Mouse (Mus musculus): ENCODE measurements around the gene Npas3. TPM values are rescaled to one million over a fixed set of nuclear protein-coding genes. Genes with fewer than 3 reads are reported as not detected.

Npas3 gene
- total and polyA plus RNA-seq, 2 experiments from 2014 or later: 16.6 to 28.3 TPM

- TF ChIP-seq CTCF (IDR thresholded peaks at IDR 0.05; ENCODE audit: low read depth): no peak
- Histone ChIP-seq H3K27ac (ENCODE audit: low read depth, low read length) (no peak overlapping the region), H3K9me3 (ENCODE audit: low read length) (no peaks in the 10 kb centered on the region), H3K9ac (no peak overlapping the region), H3K4me2 (ENCODE audit: low read depth) (no peak overlapping the region), H3K27me3 (ENCODE audit: insufficient read depth, low read length) (no peaks in the 10 kb centered on the region), H3K36me3 (ENCODE audit: insufficient read depth) (no peaks in the 10 kb centered on the region), H3K4me3 (ENCODE audit: low read depth, low read length) (no peak overlapping the region), H3K4me1 (ENCODE audit: insufficient read depth) (no peaks in the 10 kb centered on the region)
- 28% methylated on average over 14 of the region's 14 CpGs for WGBS
- peak; percentile 20 for DNase-seq
- ATAC-seq: no peak
Measured at GRCm38 (mm10) chr12:53985851-53986842, 737.7 kb downstream of the Npas3 start.

- peak; percentile 47 for TF ChIP-seq CTCF (IDR thresholded peaks at IDR 0.05; ENCODE audit: low read depth)
- Histone ChIP-seq H3K9ac (no peak overlapping the region), H3K36me3 (ENCODE audit: insufficient read depth) (no peaks in the 10 kb centered on the region), H3K9me3 (ENCODE audit: low read length) (no peaks in the 10 kb centered on the region), H3K27ac (ENCODE audit: low read depth, low read length) (no peak overlapping the region), H3K4me2 (ENCODE audit: low read depth) (no peak overlapping the region), H3K27me3 (ENCODE audit: insufficient read depth, low read length) (no peaks in the 10 kb centered on the region), H3K4me3 (ENCODE audit: low read depth, low read length) (no peak overlapping the region), H3K4me1 (ENCODE audit: insufficient read depth) (no peaks in the 10 kb centered on the region)
- DNase-seq (no peak), ATAC-seq (no peak)
- 96% methylated on average over 6 of the region's 6 CpGs for WGBS
Measured at GRCm38 (mm10) chr12:53992411-53992810, 743.9 kb downstream of the Npas3 start.

- Histone ChIP-seq H3K9ac (no peak overlapping the region), H3K4me2 (ENCODE audit: low read depth) (no peak overlapping the region), H3K36me3 (ENCODE audit: insufficient read depth) (no peaks in the 10 kb centered on the region), H3K27me3 (ENCODE audit: insufficient read depth, low read length) (no peaks in the 10 kb centered on the region), H3K4me3 (ENCODE audit: low read depth, low read length) (no peak overlapping the region), H3K4me1 (ENCODE audit: insufficient read depth) (no peaks in the 10 kb centered on the region), H3K27ac (ENCODE audit: low read depth, low read length) (no peak overlapping the region), H3K9me3 (ENCODE audit: low read length) (no peaks in the 10 kb centered on the region)
- no peak for ATAC-seq
- TF ChIP-seq CTCF (IDR thresholded peaks at IDR 0.05; ENCODE audit: low read depth): no peak
- 68% methylated on average over 5 of the region's 5 CpGs for WGBS
- DNase-seq: no peak
Measured at GRCm38 (mm10) chr12:53995710-53996109, 747.2 kb downstream of the Npas3 start.

- H3K4me2 ChIP-seq (ENCODE audit: low read depth): no peak overlapping the region
- H3K27me3 ChIP-seq (ENCODE audit: insufficient read depth, low read length): no peaks in the 10 kb centered on the region
- H3K4me3 ChIP-seq (ENCODE audit: low read depth, low read length): no peak overlapping the region
- ATAC-seq (no peak), DNase-seq (no peak)
- H3K27ac ChIP-seq (ENCODE audit: low read depth, low read length): no peak overlapping the region
- no peaks in the 10 kb centered on the region for H3K36me3 ChIP-seq (ENCODE audit: insufficient read depth)
- WGBS: 83% methylated on average over 3 of the region's 3 CpGs
- no peaks in the 10 kb centered on the region for H3K9me3 ChIP-seq (ENCODE audit: low read length)
- no peak for TF ChIP-seq CTCF (IDR thresholded peaks at IDR 0.05; ENCODE audit: low read depth)
- no peaks in the 10 kb centered on the region for H3K4me1 ChIP-seq (ENCODE audit: insufficient read depth)
- H3K9ac ChIP-seq: no peak overlapping the region
Measured at GRCm38 (mm10) chr12:53997141-53997540, 748.7 kb downstream of the Npas3 start.

- Histone ChIP-seq H3K4me1 (ENCODE audit: insufficient read depth) (no peaks in the 10 kb centered on the region), H3K4me3 (ENCODE audit: low read depth, low read length) (no peak overlapping the region), H3K27ac (ENCODE audit: low read depth, low read length) (no peak overlapping the region), H3K36me3 (ENCODE audit: insufficient read depth) (no peaks in the 10 kb centered on the region), H3K27me3 (ENCODE audit: insufficient read depth, low read length) (no peaks in the 10 kb centered on the region), H3K4me2 (ENCODE audit: low read depth) (no peak overlapping the region), H3K9me3 (ENCODE audit: low read length) (no peaks in the 10 kb centered on the region), H3K9ac (no peak overlapping the region)
- no peak for ATAC-seq
- DNase-seq: no peak
- WGBS: 55% methylated on average over 15 of the region's 15 CpGs
- TF ChIP-seq CTCF (IDR thresholded peaks at IDR 0.05; ENCODE audit: low read depth): no peak
Measured at GRCm38 (mm10) chr12:53999647-54000637, 751.5 kb downstream of the Npas3 start.

GRCm38 (mm10) chr12:54002496-54002895 lies 754.0 kb downstream of the Npas3 start:
- no peak for DNase-seq
- TF ChIP-seq CTCF (IDR thresholded peaks at IDR 0.05; ENCODE audit: low read depth): peak; percentile 16; the same call in 1 of the 2 replicates

More at GRCm38 (mm10) chr12:54002496-54002895, 754.0 kb downstream of the Npas3 start:
- H3K36me3 ChIP-seq (ENCODE audit: insufficient read depth): no peaks in the 10 kb centered on the region
- H3K9ac ChIP-seq: no peak overlapping the region
- H3K4me1 ChIP-seq (ENCODE audit: insufficient read depth): no peaks in the 10 kb centered on the region
- no peak overlapping the region for H3K4me2 ChIP-seq (ENCODE audit: low read depth)
- H3K4me3 ChIP-seq (ENCODE audit: low read depth, low read length): no peak overlapping the region
- WGBS: 80% methylated on average over 4 of the region's 4 CpGs
- no peak for ATAC-seq
- H3K27me3 ChIP-seq (ENCODE audit: insufficient read depth, low read length): no peaks in the 10 kb centered on the region
- no peaks in the 10 kb centered on the region for H3K9me3 ChIP-seq (ENCODE audit: low read length)
- no peak overlapping the region for H3K27ac ChIP-seq (ENCODE audit: low read depth, low read length)

Measured in forebrain, postnatal 0 days (tissue).